Mouse (Mus musculus): ENCODE measurements at regions not wholly inside any gene's neighbourhood (a gene's known extent, or its start where the extent isn't known, plus 50 kb on each side); places are given as distances from the start of the nearest gene placed in this dataset.

- Histone ChIP-seq H3K4me1 (ENCODE audit: control insufficient read depth, insufficient read depth, low read length) (no peaks in the 10 kb centered on the region), H3K27me3 (ENCODE audit: control insufficient read depth, insufficient read depth, low read length) (no peaks in the 10 kb centered on the region), H3K9ac (ENCODE audit: low read depth, low read length) (no peak overlapping the region), H3K4me2 (no peak overlapping the region), H3K4me3 (ENCODE audit: low read depth, low read length) (no peak overlapping the region), H3K27ac (ENCODE audit: low read depth, low read length) (no peak overlapping the region), H3K9me3 (replicated peaks; ENCODE audit: control insufficient read depth, low read length) (no peaks in the 10 kb centered on the region), H3K36me3 (ENCODE audit: control insufficient read depth, insufficient read depth, low read length) (no peaks in the 10 kb centered on the region)
- 74% methylated on average over 8 of the region's 8 CpGs for WGBS (ENCODE audit: insufficient replicate concordance)
- no peak for ATAC-seq (replicated peaks; ENCODE audit: insufficient number of reproducible peaks, low FRiP score, low TSS enrichment)
Observed at GRCm38 (mm10) chr1:90321501-90321900, 117.7 kb downstream of the Ackr3 start.

- WGBS (ENCODE audit: insufficient replicate concordance), result 63% methylated on average over 6 of the region's 6 CpGs
- H3K9ac ChIP-seq (ENCODE audit: low read depth, low read length), result no peak overlapping the region
- no peaks in the 10 kb centered on the region for H3K27me3 ChIP-seq (ENCODE audit: control insufficient read depth, insufficient read depth, low read length)
- H3K27ac ChIP-seq (ENCODE audit: low read depth, low read length), result no peak overlapping the region
- H3K4me2 ChIP-seq, result no peak overlapping the region
- no peaks in the 10 kb centered on the region for H3K4me1 ChIP-seq (ENCODE audit: control insufficient read depth, insufficient read depth, low read length)
- no peak overlapping the region for H3K4me3 ChIP-seq (ENCODE audit: low read depth, low read length)
- no peaks in the 10 kb centered on the region for H3K9me3 ChIP-seq (replicated peaks; ENCODE audit: control insufficient read depth, low read length)
- no peak for ATAC-seq (replicated peaks; ENCODE audit: insufficient number of reproducible peaks, low FRiP score, low TSS enrichment)
- H3K36me3 ChIP-seq (ENCODE audit: control insufficient read depth, insufficient read depth, low read length), result no peaks in the 10 kb centered on the region
Observed at GRCm38 (mm10) chr1:90327237-90327636, 123.5 kb downstream of the Ackr3 start.

- Histone ChIP-seq H3K27ac (ENCODE audit: low read depth, low read length) (no peak overlapping the region), H3K27me3 (ENCODE audit: control insufficient read depth, insufficient read depth, low read length) (no peaks in the 10 kb centered on the region), H3K4me2 (no peak overlapping the region), H3K4me1 (ENCODE audit: control insufficient read depth, insufficient read depth, low read length) (no peaks in the 10 kb centered on the region), H3K4me3 (ENCODE audit: low read depth, low read length) (no peak overlapping the region), H3K36me3 (ENCODE audit: control insufficient read depth, insufficient read depth, low read length) (no peaks in the 10 kb centered on the region), H3K9ac (ENCODE audit: low read depth, low read length) (no peak overlapping the region), H3K9me3 (replicated peaks; ENCODE audit: control insufficient read depth, low read length) (no peaks in the 10 kb centered on the region)
- 76% methylated on average over 4 of the region's 4 CpGs for WGBS (ENCODE audit: insufficient replicate concordance)
- ATAC-seq (replicated peaks; ENCODE audit: insufficient number of reproducible peaks, low FRiP score, low TSS enrichment), result no peak
Observed at GRCm38 (mm10) chr1:90332531-90332930, 128.8 kb downstream of the Ackr3 start.

GRCm38 (mm10) chr1:90333676-90334430, 130.1 kb downstream of the Ackr3 start:
- ATAC-seq (replicated peaks; ENCODE audit: insufficient number of reproducible peaks, low FRiP score, low TSS enrichment), result no peak

GRCm38 (mm10) chr1:90335001-90335747, 131.4 kb downstream of the Ackr3 start:
- Histone ChIP-seq H3K27ac (ENCODE audit: low read depth, low read length) (no peak overlapping the region), H3K4me1 (ENCODE audit: control insufficient read depth, insufficient read depth, low read length) (no peaks in the 10 kb centered on the region), H3K4me2 (no peak overlapping the region)

More at GRCm38 (mm10) chr1:90333676-90334430, 130.1 kb downstream of the Ackr3 start:
- Histone ChIP-seq H3K4me1 (ENCODE audit: control insufficient read depth, insufficient read depth, low read length) (no peaks in the 10 kb centered on the region), H3K27me3 (ENCODE audit: control insufficient read depth, insufficient read depth, low read length) (no peaks in the 10 kb centered on the region), H3K36me3 (ENCODE audit: control insufficient read depth, insufficient read depth, low read length) (no peaks in the 10 kb centered on the region), H3K9ac (ENCODE audit: low read depth, low read length) (no peak overlapping the region), H3K4me3 (ENCODE audit: low read depth, low read length) (no peak overlapping the region), H3K9me3 (replicated peaks; ENCODE audit: control insufficient read depth, low read length) (no peaks in the 10 kb centered on the region), H3K27ac (ENCODE audit: low read depth, low read length) (no peak overlapping the region), H3K4me2 (no peak overlapping the region)
- 85% methylated on average over 6 of the region's 6 CpGs for WGBS (ENCODE audit: insufficient replicate concordance)

GRCm38 (mm10) chr1:90337876-90338316, 134.1 kb downstream of the Ackr3 start:
- 63% methylated on average over 12 of the region's 12 CpGs for WGBS (ENCODE audit: insufficient replicate concordance)
- ATAC-seq (replicated peaks; ENCODE audit: insufficient number of reproducible peaks, low FRiP score, low TSS enrichment), result no peak
- Histone ChIP-seq H3K9me3 (replicated peaks; ENCODE audit: control insufficient read depth, low read length) (no peaks in the 10 kb centered on the region), H3K27me3 (ENCODE audit: control insufficient read depth, insufficient read depth, low read length) (no peaks in the 10 kb centered on the region), H3K4me1 (ENCODE audit: control insufficient read depth, insufficient read depth, low read length) (no peaks in the 10 kb centered on the region), H3K4me3 (ENCODE audit: low read depth, low read length) (no peak overlapping the region), H3K4me2 (no peak overlapping the region), H3K9ac (ENCODE audit: low read depth, low read length) (no peak overlapping the region), H3K36me3 (ENCODE audit: control insufficient read depth, insufficient read depth, low read length) (no peaks in the 10 kb centered on the region), H3K27ac (ENCODE audit: low read depth, low read length) (no peak overlapping the region)

More at GRCm38 (mm10) chr1:90335001-90335747, 131.4 kb downstream of the Ackr3 start:
- Histone ChIP-seq H3K9ac (ENCODE audit: low read depth, low read length) (no peak overlapping the region), H3K27me3 (ENCODE audit: control insufficient read depth, insufficient read depth, low read length) (no peaks in the 10 kb centered on the region), H3K36me3 (ENCODE audit: control insufficient read depth, insufficient read depth, low read length) (no peaks in the 10 kb centered on the region), H3K4me3 (ENCODE audit: low read depth, low read length) (no peak overlapping the region), H3K9me3 (replicated peaks; ENCODE audit: control insufficient read depth, low read length) (no peaks in the 10 kb centered on the region)
- WGBS (ENCODE audit: insufficient replicate concordance), result 72% methylated on average over 25 of the region's 25 CpGs
- no peak for ATAC-seq (replicated peaks; ENCODE audit: insufficient number of reproducible peaks, low FRiP score, low TSS enrichment)

- H3K27me3 ChIP-seq (ENCODE audit: control insufficient read depth, insufficient read depth, low read length), result peaks cover 4% of the 10 kb centered on the region; the same call in 1 of the 2 replicates
- no peak overlapping the region for H3K4me2 ChIP-seq
- no peak overlapping the region for H3K9ac ChIP-seq (ENCODE audit: low read depth, low read length)
- H3K36me3 ChIP-seq (ENCODE audit: control insufficient read depth, insufficient read depth, low read length), result no peaks in the 10 kb centered on the region
- H3K27ac ChIP-seq (ENCODE audit: low read depth, low read length), result no peak overlapping the region
- H3K4me1 ChIP-seq (ENCODE audit: control insufficient read depth, insufficient read depth, low read length), result no peaks in the 10 kb centered on the region
- H3K4me3 ChIP-seq (ENCODE audit: low read depth, low read length), result no peak overlapping the region
- WGBS (ENCODE audit: insufficient replicate concordance), result 48% methylated on average over 1 of the region's 1 CpGs
- ATAC-seq (replicated peaks; ENCODE audit: insufficient number of reproducible peaks, low FRiP score, low TSS enrichment), result no peak
- no peaks in the 10 kb centered on the region for H3K9me3 ChIP-seq (replicated peaks; ENCODE audit: control insufficient read depth, low read length)
Observed at GRCm38 (mm10) chr1:90342346-90342745, 138.6 kb downstream of the Ackr3 start.

- H3K4me3 ChIP-seq (ENCODE audit: low read depth, low read length), result no peak overlapping the region
- peaks cover 4% of the 10 kb centered on the region; the same call in 1 of the 2 replicates for H3K27me3 ChIP-seq (ENCODE audit: control insufficient read depth, insufficient read depth, low read length)
- 72% methylated on average over 2 of the region's 2 CpGs for whole genome bisulfite sequencing (ENCODE audit: insufficient replicate concordance)
- H3K4me2 ChIP-seq, result no peak overlapping the region
- no peak overlapping the region for H3K9ac ChIP-seq (ENCODE audit: low read depth, low read length)
- H3K36me3 ChIP-seq (ENCODE audit: control insufficient read depth, insufficient read depth, low read length), result no peaks in the 10 kb centered on the region
- H3K27ac ChIP-seq (ENCODE audit: low read depth, low read length), result no peak overlapping the region
- no peaks in the 10 kb centered on the region for H3K4me1 ChIP-seq (ENCODE audit: control insufficient read depth, insufficient read depth, low read length)
- ATAC-seq (replicated peaks; ENCODE audit: insufficient number of reproducible peaks, low FRiP score, low TSS enrichment), result no peak
- H3K9me3 ChIP-seq (replicated peaks; ENCODE audit: control insufficient read depth, low read length), result no peaks in the 10 kb centered on the region
Observed at GRCm38 (mm10) chr1:90343492-90343891, 139.7 kb downstream of the Ackr3 start.
